Comparison of ENCODE assay signal across 9 mouse cellular contexts in genomic region chr1:133418164-133418800, GRCm38 (mm10). TPM values are rescaled to one million over a fixed set of nuclear protein-coding genes. Genes with fewer than 3 reads are reported as not detected.
DNase-seq lines count a peak whose midpoint lies in the region; ATAC-seq lines count a peak whose summit lies in the region.
"Had no signal": no experiment of that assay in that cellular context is flagged by ENCODE, and none has a peak within 500 bp of the region (broad histone marks: within the 10 kb centered on the region; RNA-seq: fewer than 3 reads in every experiment).

No protein-coding gene starts in this region.

- intact Hi-C loops in left cerebral cortex, postnatal 36 days (cut with DNase I), result no loop called here

- H3K27ac ChIP-seq in forebrain, embryonic 15.5 days (replicated peaks), result no peak overlapping the region
- no peak overlapping the region; the same call in 1 of the 2 replicates for H3K27ac ChIP-seq in limb, embryonic 11.5 days (replicated peaks; ENCODE audit: low read depth, low read length)

- H3K4me2 ChIP-seq in forebrain, embryonic 15.5 days (replicated peaks), result peak overlapping the region; percentile 47
- H3K4me2 ChIP-seq in limb, embryonic 11.5 days (ENCODE audit: low read depth, severe bottlenecking), result peak overlapping the region; percentile 56

- no peaks in the 10 kb centered on the region for H3K9me3 ChIP-seq in forebrain, embryonic 15.5 days
- no peaks in the 10 kb centered on the region for H3K9me3 ChIP-seq in limb, embryonic 11.5 days (ENCODE audit: control insufficient read depth, low read length)

- 0 out of 2 replicates have a peak, but pooled peaks have one; percentile 20 for ATAC-seq in forebrain, embryonic 15.5 days (replicated peaks)
- no peak for ATAC-seq in limb, embryonic 11.5 days (ENCODE audit: insufficient number of reproducible peaks, low FRiP score, low TSS enrichment, low read depth)
- peak; percentile 60 for ATAC-seq in megakaryocyte-erythroid progenitor cell, adult 5-6 weeks (replicated peaks; ENCODE audit: low FRiP score, low TSS enrichment, poor library complexity, severe bottlenecking)
- ATAC-seq in activated CD4-positive, CD25-positive, alpha-beta regulatory T cell, adult 4 months, result no peak

- peak overlapping the region; percentile 32 for H3K9ac ChIP-seq in forebrain, embryonic 15.5 days (replicated peaks)
- H3K9ac ChIP-seq in limb, embryonic 11.5 days (ENCODE audit: low read length), result peak overlapping the region; percentile 59

- H3K4me1 ChIP-seq in forebrain, embryonic 15.5 days, result peaks cover 29% of the 10 kb centered on the region
- H3K4me1 ChIP-seq in limb, embryonic 11.5 days (ENCODE audit: control insufficient read depth, insufficient read depth, low read length), result peaks cover 24% of the 10 kb centered on the region

- whole genome bisulfite sequencing in forebrain, embryonic 15.5 days, result 10% methylated on average over 28 of the region's 28 CpGs
- 9% methylated on average over 27 of the region's 28 CpGs for WGBS in limb, embryonic 11.5 days

- peak; percentile 14 to 24 for DNase-seq in left cerebral cortex, postnatal 36 days (ENCODE audit: low spot score in 2 of 2)
- DNase-seq in left cerebral cortex, adult 9 months (ENCODE audit: low spot score in 2 of 2), result no peak
- peak; percentile 82 for DNase-seq in heart, postnatal 4 days
- peak; percentile 59 for DNase-seq in limb, embryonic 11.5 days (ENCODE audit: low spot score)
- peak; percentile 70 to 74 for DNase-seq in spleen, adult 18-20 months

- H3K4me3 ChIP-seq in forebrain, embryonic 15.5 days, result peak overlapping the region; percentile 31
- H3K4me3 ChIP-seq in limb, embryonic 11.5 days (ENCODE audit: low read depth, low read length), result peak overlapping the region; percentile 20

- H3K27me3 ChIP-seq in forebrain, embryonic 15.5 days, result no peaks in the 10 kb centered on the region
- H3K27me3 ChIP-seq in limb, embryonic 11.5 days (ENCODE audit: control insufficient read depth, insufficient read depth, low read length), result no peaks in the 10 kb centered on the region; the same call in 1 of the 2 replicates

- H3K36me3 ChIP-seq in forebrain, embryonic 15.5 days, result no peaks in the 10 kb centered on the region
- H3K36me3 ChIP-seq in limb, embryonic 11.5 days (ENCODE audit: control insufficient read depth, insufficient read depth, low read length), result no peaks in the 10 kb centered on the region
- H3K36me3 ChIP-seq: G1E had no signal

RNA-seq across cellular contexts. Expression of gene Sox13, which starts 5.9 kb away (rescaled TPM):
- 10 to 100 TPM in 1 of 2 experiments, 1 to 10 TPM in 1; 8.3 to 12.0 TPM for total RNA-seq in left cerebral cortex, postnatal 36 days (2021)
- polyA plus RNA-seq in forebrain, embryonic 15.5 days (2015; fragmentation: Nextera tagmentation; extraction: Ambion mirVana), result 4.6 and 5.1 TPM in 2 replicates
- 10 to 100 TPM; 29.8 to 32.4 TPM for total RNA-seq in heart, postnatal 4 days (2021)
- 5.7 and 6.0 TPM in 2 replicates for polyA plus RNA-seq in limb, embryonic 11.5 days (2014; fragmentation: Nextera tagmentation; extraction: Ambion mirVana)
- total RNA-seq in megakaryocyte-erythroid progenitor cell, adult 5-6 weeks (2014; fragmentation: Nextera tagmentation), result 0.33 and 3.8 TPM in 2 replicates
- 0.69 TPM in 1 of 2 replicates, not detected in the other for total RNA-seq in megakaryocyte-erythroid progenitor cell, adult 5-6 weeks (2017)
- polyA plus RNA-seq in activated CD4-positive, CD25-positive, alpha-beta regulatory T cell, adult 4 months (2017; shearing (Covaris generic)), result not detected

RNA-seq across cellular contexts. Expression of gene Etnk2, which starts 54.9 kb away (rescaled TPM):
- total RNA-seq in left cerebral cortex, postnatal 36 days (2021), result 10 to 100 TPM in 1 of 2 experiments, 1 to 10 TPM in 1; 7.8 to 10.2 TPM
- polyA plus RNA-seq in forebrain, embryonic 15.5 days (2015; fragmentation: Nextera tagmentation; extraction: Ambion mirVana), result 5.2 and 5.9 TPM in 2 replicates
- under 1 TPM; 0.83 to 0.93 TPM for total RNA-seq in heart, postnatal 4 days (2021)
- polyA plus RNA-seq in limb, embryonic 11.5 days (2014; fragmentation: Nextera tagmentation; extraction: Ambion mirVana), result 1.0 and 1.3 TPM in 2 replicates
- total RNA-seq in megakaryocyte-erythroid progenitor cell, adult 5-6 weeks (2014; fragmentation: Nextera tagmentation), result not detected in 2 replicates
- not detected in 2 replicates for total RNA-seq in megakaryocyte-erythroid progenitor cell, adult 5-6 weeks (2017)
- under 1 TPM in 1 of 2 experiments, not detected in 1; 0.20 TPM for polyA plus RNA-seq in activated CD4-positive, CD25-positive, alpha-beta regulatory T cell, adult 4 months (2017; shearing (Covaris generic))
- polyA plus RNA-seq: G1E had no signal

Comparison
In these comparisons a context has a peak if more than half of its experiments do, and no peak if none do; other contexts are left out.
1. DNase-seq: peak in left cerebral cortex, postnatal 36 days (2 of 2), heart, postnatal 4 days (single experiment), limb, embryonic 11.5 days (single experiment) and spleen, adult 18-20 months (2 of 2); none in left cerebral cortex, adult 9 months (0 of 2).
2. ATAC-seq: peak in forebrain, embryonic 15.5 days (single experiment) and megakaryocyte-erythroid progenitor cell, adult 5-6 weeks (single experiment); none in limb, embryonic 11.5 days (single experiment) and activated CD4-positive, CD25-positive, alpha-beta regulatory T cell, adult 4 months (single experiment).
3. RNA of gene Etnk2, which starts 54.9 kb away (total RNA-seq): 7.8 to 10.2 TPM in left cerebral cortex, postnatal 36 days; 0.83 to 0.93 TPM in heart, postnatal 4 days and not detected in megakaryocyte-erythroid progenitor cell, adult 5-6 weeks; every median in the first group is over 4 times any median in the second.